Mouse (Mus musculus) erythroid progenitor cell, adult 5-6 weeks (primary cell): ENCODE results near the gene Tob1. TPM values are rescaled to one million over a fixed set of nuclear protein-coding genes. Genes with fewer than 3 reads are reported as not detected.

ENCODE experiments used
- ATAC-seq: replicated peaks from 2 replicates; pipeline ENCODE4 v1.8.0; 2016; ENCODE audit warnings: moderate number of reproducible peaks, mild to moderate bottlenecking, moderate TSS enrichment, inconsistent platforms; ENCODE audit not compliant: poor library complexity, low FRiP score, severe bottlenecking
- total RNA-seq, 2 experiments: library from RNA; stranded (forward) in 1 of 2; stranded (reverse) in 1 of 2; fragments of 150-400 nt in 1 of 2; fragments of 186-747, 209-891 nt in 1 of 2; gene quantifications; 2 replicates each; pipeline versions ENCODE4 v1.2.3 to v1.2.4; 2015 to 2017; ENCODE audit warnings: low replicate concordance in 2 of 2

Gene Tob1
- total RNA-seq (2015; ENCODE audit: low replicate concordance) (8.6 and 11.3 TPM in 2 replicates), total RNA-seq (2017; ENCODE audit: low replicate concordance) (6.8 and 8.5 TPM in 2 replicates)

- ATAC-seq: peak; percentile 90
Measured at GRCm38 (mm10) chr11:94211124-94211603, at the start of gene Tob1. Gene Tob1 (plus strand): TSS chr11:94211454.

- no peak for ATAC-seq
Measured at GRCm38 (mm10) chr11:94161867-94162581, 49.2 kb upstream of the Tob1 start.

GRCm38 (mm10) chr11:94163005-94163767 is 48.1 kb upstream of the Tob1 start:
- ATAC-seq: no peak

GRCm38 (mm10) chr11:94165745-94166144 is 45.5 kb upstream of the Tob1 start:
- no peak for ATAC-seq

- ATAC-seq: no peak
Measured at GRCm38 (mm10) chr11:94168238-94168637, 43.0 kb upstream of the Tob1 start.

GRCm38 (mm10) chr11:94169596-94169995 is 41.7 kb upstream of the Tob1 start:
- no peak for ATAC-seq

- ATAC-seq: no peak
Measured at GRCm38 (mm10) chr11:94171691-94172090, 39.6 kb upstream of the Tob1 start.

- no peak for ATAC-seq
Measured at GRCm38 (mm10) chr11:94172186-94172585, 39.1 kb upstream of the Tob1 start.

- ATAC-seq: 0 out of 2 replicates have a peak, but pooled peaks have one; percentile 13
Measured at GRCm38 (mm10) chr11:94173726-94174146, 37.5 kb upstream of the Tob1 start.

GRCm38 (mm10) chr11:94175288-94175687 is 36.0 kb upstream of the Tob1 start:
- no peak for ATAC-seq

GRCm38 (mm10) chr11:94175694-94176093 is 35.6 kb upstream of the Tob1 start:
- no peak for ATAC-seq

GRCm38 (mm10) chr11:94177841-94178585 is 33.2 kb upstream of the Tob1 start:
- ATAC-seq: no peak

GRCm38 (mm10) chr11:94179768-94180167 is 31.5 kb upstream of the Tob1 start:
- no peak for ATAC-seq

- no peak for ATAC-seq
Measured at GRCm38 (mm10) chr11:94180194-94180593, 31.1 kb upstream of the Tob1 start.

GRCm38 (mm10) chr11:94181694-94182093 is 29.6 kb upstream of the Tob1 start:
- ATAC-seq: no peak

- ATAC-seq: no peak
Measured at GRCm38 (mm10) chr11:94182711-94183110, 28.5 kb upstream of the Tob1 start.

- no peak for ATAC-seq
Measured at GRCm38 (mm10) chr11:94183120-94183519, 28.1 kb upstream of the Tob1 start.

- no peak for ATAC-seq
Measured at GRCm38 (mm10) chr11:94183671-94184070, 27.6 kb upstream of the Tob1 start.

- no peak for ATAC-seq
Measured at GRCm38 (mm10) chr11:94189579-94189978, 21.7 kb upstream of the Tob1 start.

GRCm38 (mm10) chr11:94190665-94191064 is 20.6 kb upstream of the Tob1 start:
- no peak for ATAC-seq
